Mouse (Mus musculus) forebrain, embryonic 15.5 days (tissue): ENCODE data around the gene Sik2. TPM values are rescaled to one million over a fixed set of nuclear protein-coding genes. Genes with fewer than 3 reads are reported as not detected.

Source experiments
- ATAC-seq: fragments of 200-750 bp; cut with Nextera tagmentation; replicated peaks from 2 replicates; pipeline ENCODE4 v1.8.0; 2017; ENCODE audit warnings: mild to moderate bottlenecking, moderate TSS enrichment, moderate library complexity
- H3K27ac ChIP-seq: fragments of 300-500 bp; sonication (generic); replicated peaks from 2 replicates; pipeline ENCODE4 v1.5.1; 2015; ENCODE audit warnings: mild to moderate bottlenecking, inconsistent platforms
- H3K27me3 ChIP-seq: fragments of 300-500 bp; sonication (generic); 2 replicates; pipeline ENCODE4 v1.6.1; 2015; ENCODE audit warnings: inconsistent platforms
- H3K36me3 ChIP-seq: fragments of 300-500 bp; sonication (generic); 2 replicates; pipeline ENCODE4 v1.6.1; 2015; ENCODE audit warnings: mild to moderate bottlenecking, inconsistent platforms
- H3K4me1 ChIP-seq: fragments of 300-500 bp; sonication (generic); 2 replicates; pipeline ENCODE4 v1.6.1; 2015; ENCODE audit warnings: inconsistent platforms
- H3K4me2 ChIP-seq: fragments of 300-500 bp; sonication (generic); replicated peaks from 2 replicates; pipeline ENCODE4 v1.6.1; 2015; ENCODE audit warnings: mild to moderate bottlenecking, inconsistent platforms
- H3K4me3 ChIP-seq: fragments of 300-500 bp; sonication (generic); 2 replicates; pipeline ENCODE4 v1.5.1; 2015; ENCODE audit warnings: mild to moderate bottlenecking, inconsistent platforms
- H3K9ac ChIP-seq: fragments of 300-500 bp; sonication (generic); replicated peaks from 2 replicates; pipeline ENCODE4 v1.6.1; 2015; ENCODE audit warnings: mild to moderate bottlenecking, inconsistent platforms
- H3K9me3 ChIP-seq: fragments of 300-500 bp; sonication (generic); 2 replicates; pipeline ENCODE4 v1.6.1; 2016; ENCODE audit warnings: inconsistent platforms
- WGBS: fragments of 180-500 bp; shearing (Covaris S2); methylation state at CpG from one replicate; pipeline ENCODE4 v1.1.7; 2015; ENCODE audit warnings: mixed read lengths; 5-methylcytosine and 5-hydroxymethylcytosine counted together
- polyA plus RNA-seq: library from polyadenylated mRNA; unstranded; fragments of >200 nt; fragmentation: Nextera tagmentation; extraction: Ambion mirVana; gene quantifications from 2 replicates; pipeline ENCODE4 v1.2.1, GENCODE M21; 2015

Sik2 gene
- polyA plus RNA-seq, 1 experiment from 2014 or later, result 19.5 TPM

DNA sequence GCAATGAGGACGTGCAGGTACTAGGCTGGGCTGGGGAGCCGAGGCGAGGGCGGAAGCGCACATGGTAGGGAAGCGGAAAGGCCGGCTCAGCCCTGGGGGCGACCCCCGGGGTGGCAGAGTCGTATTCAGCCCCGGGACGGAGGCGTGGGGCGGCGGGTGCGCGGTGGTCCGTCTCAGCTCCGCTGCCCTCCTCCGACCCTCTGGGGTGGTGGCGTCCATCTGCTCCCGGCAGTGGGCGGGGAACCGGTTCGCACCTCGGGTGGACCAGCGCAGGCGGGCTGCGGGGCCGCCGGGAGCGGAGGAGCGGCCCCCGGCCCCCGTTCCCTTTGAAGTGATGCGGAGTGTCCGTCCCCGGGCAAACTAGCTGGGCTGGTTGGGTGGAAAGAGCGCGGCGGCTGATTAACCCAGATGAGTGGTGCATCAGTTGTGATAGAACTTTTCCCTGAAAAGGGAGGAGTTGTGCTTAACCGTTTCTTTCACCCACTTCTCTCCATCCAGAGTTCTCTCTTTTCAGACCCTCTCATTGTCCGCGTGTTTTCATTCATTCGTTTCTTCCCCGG lies 151.7 kb downstream of the Sik2 start:
- Histone ChIP-seq H3K4me1 (peaks cover 48% of the 10 kb centered on the region), H3K27me3 (no peaks in the 10 kb centered on the region), H3K4me2 (peak overlapping the region; percentile 76), H3K27ac (peak overlapping the region; percentile 85), H3K9me3 (no peaks in the 10 kb centered on the region), H3K4me3 (peak overlapping the region; percentile 74), H3K36me3 (peaks cover 14% of the 10 kb centered on the region; the same call in 1 of the 2 replicates), H3K9ac (peak overlapping the region; percentile 72)
- peak; percentile 68 for ATAC-seq
- WGBS, result under 1% methylated on average over 44 of the region's 46 CpGs

DNA sequence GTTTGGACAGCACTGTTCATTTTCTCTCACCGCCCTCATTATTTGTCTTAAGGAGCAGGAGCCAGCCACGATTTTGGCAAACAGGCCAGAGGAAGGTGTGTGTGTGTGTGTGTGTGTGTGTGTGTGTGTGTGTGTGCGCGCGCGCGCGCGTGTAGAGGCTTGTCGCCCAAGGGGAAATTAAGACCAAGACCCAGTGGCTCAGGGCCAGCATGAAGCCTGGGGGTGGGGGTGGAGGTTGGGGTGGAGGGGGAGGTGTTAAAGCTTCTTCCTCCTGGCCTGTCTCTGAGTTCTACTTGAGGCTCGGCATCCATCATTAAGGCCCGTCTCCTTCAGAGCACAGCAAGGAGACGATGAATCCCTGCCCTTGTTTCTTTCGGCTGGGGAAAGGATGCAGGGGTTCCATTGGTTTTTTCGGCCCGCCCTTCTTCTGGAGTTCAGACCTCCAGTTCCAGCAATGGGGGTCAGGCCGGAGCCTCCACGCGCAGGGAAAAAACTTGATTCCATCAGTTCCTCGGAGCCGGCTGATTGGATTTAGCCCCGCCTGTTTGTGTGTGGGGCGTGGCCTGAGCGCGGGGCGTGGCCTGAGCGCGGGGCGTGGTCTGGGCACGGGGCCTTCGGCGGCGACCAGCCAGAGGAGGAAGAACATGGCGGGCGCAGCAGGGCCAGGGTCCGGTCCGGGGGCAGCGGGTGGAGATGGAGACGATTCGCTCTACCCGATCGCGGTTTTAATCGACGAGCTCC lies 152.4 kb downstream of the Sik2 start:
- H3K9me3 ChIP-seq, result no peaks in the 10 kb centered on the region
- peak; percentile 79 for ATAC-seq
- H3K9ac ChIP-seq, result peak overlapping the region; percentile 72
- H3K27ac ChIP-seq, result peak overlapping the region; percentile 85
- peaks cover 42% of the 10 kb centered on the region for H3K4me1 ChIP-seq
- under 1% methylated on average over 44 of the region's 45 CpGs for WGBS
- H3K4me2 ChIP-seq, result peak overlapping the region; percentile 76
- peak overlapping the region; percentile 74 for H3K4me3 ChIP-seq
- H3K36me3 ChIP-seq, result 0 out of 2 replicates have a peak, but pooled peaks cover 8% of the 10 kb centered on the region
- no peaks in the 10 kb centered on the region for H3K27me3 ChIP-seq

- no peaks in the 10 kb centered on the region for H3K9me3 ChIP-seq
- no peaks in the 10 kb centered on the region for H3K27me3 ChIP-seq
- no peak for ATAC-seq
- H3K36me3 ChIP-seq, result 0 out of 2 replicates have a peak, but pooled peaks cover 6% of the 10 kb centered on the region
- H3K27ac ChIP-seq, result peak overlapping the region; percentile 85
- peaks cover 41% of the 10 kb centered on the region for H3K4me1 ChIP-seq
- H3K4me3 ChIP-seq, result peak overlapping the region; percentile 74; the same call in 1 of the 2 replicates
- 55% methylated on average over 5 of the region's 5 CpGs for WGBS
- H3K9ac ChIP-seq, result 0 out of 2 replicates have a peak overlapping the region, but pooled peaks have one; percentile 72
- H3K4me2 ChIP-seq, result peak overlapping the region; percentile 76
These were observed 153.1 kb downstream of the Sik2 start for GRCm38 (mm10) chr9:50855780-50856179.

DNA sequence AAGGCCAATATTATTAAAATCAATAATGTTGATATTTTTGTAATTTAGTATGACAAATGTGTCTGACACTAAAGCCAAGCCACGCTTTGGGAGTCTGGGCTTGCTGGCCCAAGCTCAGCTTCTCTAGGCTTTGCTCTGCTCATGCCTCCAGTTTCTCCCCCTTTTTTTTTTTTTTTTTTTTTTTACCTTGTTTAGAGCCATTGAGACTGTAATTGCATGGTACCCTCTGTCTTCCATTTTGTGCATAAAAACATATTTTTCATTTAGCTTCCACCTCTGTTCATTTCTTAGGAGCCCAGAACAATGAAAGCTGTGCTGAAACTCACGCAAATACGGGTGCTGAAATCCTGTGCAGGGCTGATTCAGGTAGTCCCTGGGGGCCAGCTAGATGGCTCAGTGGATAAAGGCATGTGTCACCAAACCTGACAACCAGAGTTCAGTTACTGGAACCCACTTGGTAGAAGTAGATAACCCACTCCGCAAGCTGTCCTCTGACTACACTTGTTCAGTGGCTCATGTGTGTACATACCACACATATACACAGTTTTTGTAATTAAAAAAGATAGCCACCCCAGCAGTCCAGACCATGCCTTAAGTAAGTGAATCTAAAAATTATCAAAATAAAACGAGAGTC lies 153.6 kb downstream of the Sik2 start:
- 0 out of 2 replicates have a peak, but pooled peaks cover 6% of the 10 kb centered on the region for H3K36me3 ChIP-seq
- no peak for ATAC-seq
- peaks cover 41% of the 10 kb centered on the region for H3K4me1 ChIP-seq
- 88% methylated on average over 5 of the region's 5 CpGs for WGBS
- H3K9ac ChIP-seq, result no peak overlapping the region
- H3K9me3 ChIP-seq, result no peaks in the 10 kb centered on the region
- H3K4me2 ChIP-seq, result no peak overlapping the region
- no peak overlapping the region for H3K4me3 ChIP-seq
- H3K27me3 ChIP-seq, result no peaks in the 10 kb centered on the region
- H3K27ac ChIP-seq, result no peak overlapping the region

DNA sequence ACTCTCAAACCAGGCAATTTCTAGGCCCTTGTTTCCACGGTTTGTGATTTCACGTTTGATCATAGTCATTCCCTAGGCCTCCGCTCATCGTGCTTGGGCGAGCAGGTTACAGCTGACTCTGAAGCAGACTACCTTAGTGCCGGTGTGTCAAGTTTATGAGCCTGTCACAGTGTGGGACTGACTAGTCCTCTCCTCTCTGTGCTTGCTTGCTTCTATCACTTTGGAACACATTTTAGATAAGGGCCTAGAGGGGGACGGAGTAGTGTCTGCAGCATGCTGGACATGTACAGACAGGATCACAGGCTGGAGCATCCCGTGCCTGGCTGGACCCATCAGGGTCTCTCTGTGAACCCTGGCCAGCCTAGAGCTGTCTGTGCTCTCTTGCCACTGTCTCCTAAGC lies 154.5 kb downstream of the Sik2 start:
- no peaks in the 10 kb centered on the region for H3K27me3 ChIP-seq
- ATAC-seq, result no peak
- no peak overlapping the region for H3K4me3 ChIP-seq
- no peak overlapping the region for H3K9ac ChIP-seq
- H3K36me3 ChIP-seq, result 0 out of 2 replicates have a peak, but pooled peaks cover 2% of the 10 kb centered on the region
- no peak overlapping the region for H3K4me2 ChIP-seq
- H3K4me1 ChIP-seq, result peaks cover 50% of the 10 kb centered on the region
- no peak overlapping the region for H3K27ac ChIP-seq
- no peaks in the 10 kb centered on the region for H3K9me3 ChIP-seq
- WGBS, result 79% methylated on average over 8 of the region's 8 CpGs

DNA sequence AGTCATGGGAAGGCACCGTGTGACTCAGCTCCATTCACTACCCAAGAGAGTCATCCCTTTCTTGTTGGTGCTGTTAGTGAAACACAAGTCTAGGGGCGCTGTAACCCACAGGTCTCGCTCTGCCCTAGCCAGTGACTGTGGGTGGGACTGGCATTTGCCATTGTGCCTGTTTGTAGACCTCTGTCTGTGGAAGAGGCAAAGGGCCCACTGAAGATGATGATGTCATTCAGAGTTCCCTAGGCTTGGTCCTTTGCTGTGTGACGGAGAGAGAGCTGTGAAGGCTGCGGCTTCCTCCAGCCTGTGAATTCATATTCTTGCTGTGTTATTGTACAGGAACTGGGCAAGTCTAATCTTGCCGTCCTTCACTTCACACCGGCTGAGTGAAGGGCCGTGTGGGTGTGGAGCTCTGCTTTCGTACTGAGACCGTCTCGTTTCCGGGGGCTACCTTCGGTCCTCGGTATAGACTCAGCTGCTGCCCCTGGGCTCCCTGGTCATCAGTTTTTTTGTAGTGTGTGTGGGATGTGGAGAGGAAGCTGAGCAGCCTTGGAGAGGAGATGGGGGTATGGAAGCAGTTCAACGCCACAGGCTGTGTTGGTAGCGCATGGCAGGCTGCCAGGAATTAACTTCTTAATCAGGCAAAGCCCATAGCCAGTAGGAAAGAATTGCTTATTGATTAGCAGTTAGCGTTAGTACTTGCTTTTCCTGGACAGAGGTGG lies 156.1 kb downstream of the Sik2 start:
- 51% methylated on average over 17 of the region's 17 CpGs for WGBS
- Histone ChIP-seq H3K9me3 (no peaks in the 10 kb centered on the region), H3K4me2 (0 out of 2 replicates have a peak overlapping the region, but pooled peaks have one; percentile 13), H3K27ac (no peak overlapping the region), H3K4me1 (peaks cover 46% of the 10 kb centered on the region), H3K36me3 (no peaks in the 10 kb centered on the region), H3K4me3 (no peak overlapping the region), H3K9ac (no peak overlapping the region), H3K27me3 (no peaks in the 10 kb centered on the region)
- ATAC-seq, result no peak

GRCm38 (mm10) chr9:50850713-50851112 lies 158.2 kb downstream of the Sik2 start:
- no peak for ATAC-seq
- Histone ChIP-seq H3K27ac (peak overlapping the region; percentile 44), H3K4me1 (peaks cover 32% of the 10 kb centered on the region), H3K27me3 (no peaks in the 10 kb centered on the region), H3K4me3 (no peak overlapping the region), H3K36me3 (no peaks in the 10 kb centered on the region), H3K9me3 (no peaks in the 10 kb centered on the region), H3K4me2 (no peak overlapping the region), H3K9ac (no peak overlapping the region)
- WGBS, result 33% methylated on average over 8 of the region's 8 CpGs

DNA sequence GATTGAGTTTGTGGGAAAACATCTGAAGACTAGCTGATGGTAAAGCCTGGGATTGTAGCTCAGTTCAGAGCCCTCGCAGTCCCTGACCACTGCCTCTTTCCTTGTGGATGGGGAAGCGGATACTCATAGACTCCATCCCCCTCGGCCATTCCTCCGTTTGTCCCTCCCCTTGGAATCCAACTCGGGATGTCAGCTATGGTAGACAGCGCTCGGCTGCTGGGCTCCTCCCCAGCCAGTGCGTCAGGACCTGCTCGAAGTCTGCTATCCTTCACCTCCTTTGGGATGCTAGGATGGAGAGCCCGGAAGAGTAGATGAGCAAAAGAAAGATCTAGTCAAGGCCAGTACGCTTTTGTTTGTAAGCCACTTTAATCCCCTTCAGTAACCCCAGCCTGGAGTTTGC lies 158.6 kb downstream of the Sik2 start:
- H3K4me2 ChIP-seq, result no peak overlapping the region
- no peak overlapping the region for H3K9ac ChIP-seq
- no peak for ATAC-seq
- no peaks in the 10 kb centered on the region for H3K36me3 ChIP-seq
- 20% methylated on average over 11 of the region's 11 CpGs for WGBS
- no peaks in the 10 kb centered on the region for H3K27me3 ChIP-seq
- H3K4me3 ChIP-seq, result no peak overlapping the region
- peak overlapping the region; percentile 44; the same call in 1 of the 2 replicates for H3K27ac ChIP-seq
- H3K9me3 ChIP-seq, result no peaks in the 10 kb centered on the region
- H3K4me1 ChIP-seq, result peaks cover 30% of the 10 kb centered on the region

DNA sequence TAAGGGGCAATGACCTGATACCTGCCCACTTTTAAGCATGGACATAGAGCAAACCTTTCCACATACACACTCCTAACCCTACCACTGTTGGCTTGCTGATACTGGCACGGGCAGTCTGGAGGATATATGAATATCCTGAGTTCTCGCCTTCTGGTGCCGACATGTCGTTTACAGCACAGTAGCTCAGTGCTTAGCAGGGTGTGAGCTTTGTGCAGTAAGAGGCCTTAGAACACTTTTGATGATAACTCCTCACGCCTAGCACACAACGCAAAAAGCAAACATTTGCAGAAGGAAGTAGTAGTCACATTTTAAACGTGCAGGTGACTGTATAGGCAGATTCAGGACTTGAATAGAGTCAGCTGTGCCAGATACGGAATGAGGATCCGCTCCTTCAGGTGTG lies 159.1 kb downstream of the Sik2 start:
- WGBS, result 72% methylated on average over 9 of the region's 9 CpGs
- peak; percentile 30; the same call in 1 of the 2 replicates for ATAC-seq
- no peaks in the 10 kb centered on the region for H3K36me3 ChIP-seq

DNA sequence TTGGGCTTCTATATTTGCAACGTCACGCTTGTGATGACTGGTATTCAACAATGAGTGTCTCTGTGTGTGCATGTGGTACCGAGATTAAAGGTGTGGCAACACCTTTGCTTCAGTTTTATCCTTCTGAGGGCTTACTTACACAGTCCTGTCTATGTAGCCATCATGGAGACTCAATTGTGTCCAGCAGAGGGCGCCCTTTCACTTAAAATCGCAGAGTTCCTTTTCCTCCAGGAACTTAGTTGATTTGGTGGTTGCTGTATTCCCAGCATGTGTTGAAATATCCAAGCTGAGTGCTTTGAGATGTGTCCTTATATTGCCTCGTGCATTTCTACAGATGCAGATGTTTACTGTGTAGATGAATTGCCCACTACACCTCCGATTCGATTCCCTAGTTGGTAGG lies 159.6 kb downstream of the Sik2 start:
- Histone ChIP-seq H3K36me3 (no peaks in the 10 kb centered on the region), H3K4me3 (no peak overlapping the region), H3K27me3 (no peaks in the 10 kb centered on the region), H3K27ac (no peak overlapping the region), H3K4me1 (peaks cover 28% of the 10 kb centered on the region), H3K9me3 (no peaks in the 10 kb centered on the region), H3K9ac (no peak overlapping the region), H3K4me2 (no peak overlapping the region)
- 25% methylated on average over 8 of the region's 8 CpGs for WGBS
- peak; percentile 79 for ATAC-seq

More for the DNA sequence above, 159.1 kb downstream of the Sik2 start:
- no peak overlapping the region for H3K27ac ChIP-seq
- H3K4me1 ChIP-seq, result peaks cover 28% of the 10 kb centered on the region
- H3K27me3 ChIP-seq, result no peaks in the 10 kb centered on the region
- no peak overlapping the region for H3K4me2 ChIP-seq
- no peak overlapping the region for H3K9ac ChIP-seq
- H3K9me3 ChIP-seq, result no peaks in the 10 kb centered on the region
- H3K4me3 ChIP-seq, result no peak overlapping the region

GRCm38 (mm10) chr9:50848821-50849220 lies 160.1 kb downstream of the Sik2 start:
- Histone ChIP-seq H3K27me3 (no peaks in the 10 kb centered on the region), H3K4me2 (no peak overlapping the region), H3K36me3 (no peaks in the 10 kb centered on the region), H3K4me3 (no peak overlapping the region), H3K9ac (no peak overlapping the region), H3K27ac (no peak overlapping the region), H3K9me3 (no peaks in the 10 kb centered on the region), H3K4me1 (peaks cover 28% of the 10 kb centered on the region)
- WGBS, result 64% methylated on average over 5 of the region's 5 CpGs
- ATAC-seq, result no peak
